Mouse (Mus musculus) v-Abl transformed pro-B cells (cell line): ENCODE results near the gene Pigl.
"Not testable (repeated sequence)": the region's sequence is repeated elsewhere in the genome, so short reads cannot be mapped to it uniquely, and the experiment has no call there.

Experiments
- in situ Hi-C, 2 experiments: fragments of 400-800 bp; cut with MboI; formaldehyde crosslinking; loops; one replicate each; pipeline ENCODE4 v1.15.1; 2025; ENCODE audit not compliant: unreplicated experiment in 2 of 2

Pigl gene

DNA sequence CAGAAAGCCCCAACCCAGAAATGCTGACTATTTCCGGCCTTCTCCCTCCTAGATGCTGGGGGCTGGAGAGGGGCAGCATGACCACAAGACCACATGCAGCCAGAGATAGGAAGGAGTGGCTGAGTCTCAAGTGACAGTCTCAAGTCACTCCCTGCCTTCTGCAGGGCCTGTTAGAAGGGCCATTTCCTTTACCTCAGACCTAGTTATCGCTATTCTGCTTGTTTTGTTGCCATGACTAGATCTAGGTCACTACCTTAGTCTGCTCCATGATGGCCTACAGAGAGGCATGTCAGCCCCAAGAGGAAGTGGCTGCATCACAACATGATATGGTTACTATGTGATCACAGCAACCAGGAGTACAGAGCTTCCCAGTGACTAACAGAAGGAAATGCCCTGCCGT, 8.3 kb downstream of the Pigl start:
- in situ Hi-C loops = no loop called here

DNA sequence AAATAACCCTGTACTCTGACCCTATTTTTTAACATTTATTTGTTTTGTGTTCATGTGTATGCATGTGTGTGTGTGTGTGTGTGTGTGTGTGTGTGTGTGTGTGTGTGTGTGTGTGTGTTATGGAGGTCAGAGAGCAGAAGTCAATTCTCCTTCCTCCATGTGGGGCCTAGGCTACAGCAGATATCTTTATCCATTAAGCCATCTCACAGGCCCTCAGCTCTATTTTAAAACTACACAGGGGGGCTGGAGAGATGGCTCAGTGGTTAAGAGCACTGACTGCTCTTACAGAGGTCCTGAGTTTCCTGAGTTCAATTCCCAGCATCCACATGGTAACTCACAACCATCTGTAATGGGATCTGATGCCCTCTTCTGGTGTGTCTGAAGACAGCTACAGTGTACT, 9.0 kb downstream of the Pigl start:
- in situ Hi-C loops = not testable (repeated sequence)

DNA sequence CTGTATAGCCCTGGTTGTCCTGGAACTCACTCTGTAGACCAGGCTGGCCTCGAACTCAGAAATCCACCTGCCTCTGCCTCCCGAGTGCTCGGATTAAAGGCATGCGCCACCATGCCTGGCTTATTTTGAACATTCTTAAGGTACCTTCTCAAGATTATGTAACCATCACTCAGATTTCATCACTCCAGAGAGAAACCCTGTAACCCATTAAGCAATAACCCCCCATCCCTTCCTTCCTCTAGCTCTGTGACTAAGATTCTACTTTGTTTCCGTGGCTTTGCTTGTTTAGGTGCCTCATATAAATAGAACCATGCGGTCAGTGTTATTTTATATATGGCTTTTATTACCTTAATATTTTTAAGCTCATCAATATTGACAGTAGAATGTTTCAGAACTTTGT, 12.2 kb downstream of the Pigl start:
- in situ Hi-C loops = no loop called here

- in situ Hi-C loops = no loop called here
Observed at GRCm38 (mm10) chr11:62473516-62473915, 15.3 kb downstream of the Pigl start.

GRCm38 (mm10) chr11:62476156-62476555, 17.9 kb downstream of the Pigl start:
- in situ Hi-C loops = no loop called here

DNA sequence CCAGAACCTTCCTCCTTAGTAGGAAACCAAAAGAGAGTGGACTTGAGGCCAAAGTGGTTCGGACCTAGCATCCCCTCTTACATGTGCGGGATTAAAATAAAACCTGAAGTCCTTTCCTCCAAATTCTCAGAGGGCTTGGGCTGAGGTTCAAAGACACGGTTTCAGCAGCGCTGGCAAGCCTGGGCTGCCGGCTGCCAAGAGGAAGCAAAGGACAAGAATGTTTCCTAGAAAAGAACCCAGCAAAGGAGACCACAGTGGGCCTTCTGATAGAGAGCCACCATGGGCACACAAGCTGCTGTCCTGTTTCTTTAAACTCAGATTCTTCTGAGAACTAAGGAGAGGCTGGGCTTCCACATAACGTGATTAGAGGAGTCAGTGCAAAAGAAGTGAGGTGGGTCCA, 20.7 kb downstream of the Pigl start:
- in situ Hi-C loops = no loop called here

DNA sequence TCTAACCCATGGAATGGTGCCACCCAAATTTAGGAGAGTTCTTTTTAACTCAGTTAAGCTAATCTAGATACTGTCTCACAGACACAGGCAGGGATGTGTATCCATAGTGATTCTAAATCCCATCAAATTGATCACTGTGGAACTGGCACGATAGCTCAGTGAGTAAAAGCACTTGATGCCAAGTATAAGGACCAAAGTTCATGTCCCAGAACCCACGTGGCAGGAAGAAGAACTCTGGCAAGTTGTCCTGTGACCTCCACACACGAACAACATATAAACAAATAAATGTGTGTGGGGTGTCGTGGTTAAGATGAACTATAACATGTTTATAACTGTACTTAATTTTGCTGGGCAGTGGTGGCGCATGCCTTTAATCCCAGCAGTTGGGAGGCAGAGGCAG, 21.3 kb downstream of the Pigl start:
- in situ Hi-C loops = no loop called here

GRCm38 (mm10) chr11:62486949-62487348, 28.7 kb downstream of the Pigl start:
- in situ Hi-C loops = no loop called here

DNA sequence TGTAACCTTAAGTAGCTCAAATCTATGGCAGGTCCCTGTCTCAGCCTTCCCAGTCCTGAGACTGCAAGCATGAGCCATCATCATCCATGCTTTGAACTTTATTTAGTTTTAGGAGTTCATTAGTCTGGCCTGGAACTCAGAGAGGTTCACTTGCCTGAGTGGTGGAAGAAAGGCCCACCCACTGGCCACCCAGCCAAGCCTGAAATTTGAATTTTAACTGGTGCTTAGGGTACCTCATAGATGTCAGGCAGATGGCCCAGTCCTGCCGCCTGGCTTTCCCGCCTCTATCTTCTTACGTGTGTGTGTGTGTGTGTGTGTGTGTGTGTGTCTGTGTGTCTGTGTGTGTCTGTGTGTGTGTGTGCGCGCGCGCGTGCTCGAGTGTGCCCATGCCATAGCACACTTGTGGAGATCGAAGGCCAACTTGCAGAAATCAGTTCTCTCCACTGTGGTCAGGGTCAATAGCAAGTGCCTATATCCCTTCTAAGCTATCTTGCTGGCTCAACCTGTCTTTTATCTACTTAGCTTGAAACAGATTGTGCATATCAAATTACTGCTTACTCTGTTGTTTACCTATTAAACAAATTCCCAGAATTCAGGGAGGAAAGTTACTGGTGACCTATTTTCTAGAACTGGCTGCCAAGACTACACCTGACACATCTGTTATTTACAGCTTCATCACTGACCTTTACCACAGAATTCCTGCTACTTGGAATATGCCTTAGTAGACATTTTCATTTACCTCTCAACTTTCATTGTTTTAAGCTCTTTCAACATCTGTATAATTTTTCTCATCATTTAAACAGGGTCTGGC, 29.5 kb downstream of the Pigl start:
- in situ Hi-C loops = no loop called here

DNA sequence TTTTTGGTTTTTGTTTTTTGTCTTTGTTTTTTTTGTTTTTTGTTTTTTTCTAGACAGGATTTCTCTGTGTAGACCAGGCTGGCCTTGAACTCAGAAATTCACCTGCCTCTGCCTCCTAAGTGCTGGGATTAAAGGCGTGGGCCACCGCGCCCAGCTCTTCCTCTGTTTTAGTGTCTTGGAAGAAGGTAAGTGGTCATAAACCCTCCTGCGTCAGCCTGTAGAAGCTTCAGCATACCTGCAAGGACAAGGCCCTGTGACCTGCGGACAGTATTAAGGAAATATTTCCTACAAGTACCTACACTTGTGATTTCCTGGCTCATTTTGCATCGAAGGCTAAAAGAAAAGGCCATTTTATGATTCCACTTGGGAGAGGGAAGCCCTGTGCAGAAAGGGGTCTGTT, 35.4 kb downstream of the Pigl start:
- in situ Hi-C loops = loop anchor here in 1 of 2 experiments (10.0 kb wide), 1 partner anchor 181 kb away; no protein-coding TSS in a partner anchor

DNA sequence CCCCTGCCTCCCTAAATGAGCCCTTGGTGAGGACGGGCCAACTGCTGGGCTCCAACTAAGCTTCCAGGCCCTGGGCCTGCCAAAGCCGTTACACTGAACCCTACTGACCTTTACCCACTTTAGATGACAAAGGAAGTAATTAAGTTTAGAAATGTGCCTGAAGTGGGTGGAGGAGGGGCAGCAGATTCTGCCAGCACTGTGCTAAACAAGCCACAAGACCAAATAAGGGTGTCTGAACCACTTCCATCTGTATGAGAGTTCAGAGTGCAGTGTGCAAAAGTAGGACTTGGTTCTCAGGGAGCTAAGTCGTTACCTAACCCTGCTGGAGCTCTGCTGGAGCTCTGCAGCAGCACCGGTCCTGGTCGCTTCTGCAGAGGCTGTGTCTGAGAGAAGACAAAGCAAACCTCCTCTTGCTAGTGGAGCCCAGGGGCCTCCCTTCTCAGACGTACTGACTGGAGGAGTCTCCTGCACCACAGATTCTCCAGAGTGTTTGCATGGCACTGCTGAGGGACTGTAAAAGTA, 36.6 kb downstream of the Pigl start:
- in situ Hi-C loops = loop anchor here in 1 of 2 experiments (5.0 to 10.0 kb wide), 2 partner anchors 98 to 180 kb away; no protein-coding TSS in a partner anchor

GRCm38 (mm10) chr11:62495276-62495801, 37.1 kb downstream of the Pigl start:
- in situ Hi-C loops = loop anchor here in 1 of 2 experiments (5.0 to 10.0 kb wide), 2 partner anchors 98 to 179 kb away; no protein-coding TSS in a partner anchor

- in situ Hi-C loops = loop anchor here in 1 of 2 experiments (5.0 to 10.0 kb wide), 2 partner anchors 99 to 179 kb away; no protein-coding TSS in a partner anchor
Observed at GRCm38 (mm10) chr11:62496151-62496715, 38.0 kb downstream of the Pigl start.

- in situ Hi-C loops = loop anchor here in 1 of 2 experiments (5.0 to 10.0 kb wide), 2 partner anchors 100 to 178 kb away; no protein-coding TSS in a partner anchor
Observed at GRCm38 (mm10) chr11:62497181-62497580, 38.9 kb downstream of the Pigl start.

DNA sequence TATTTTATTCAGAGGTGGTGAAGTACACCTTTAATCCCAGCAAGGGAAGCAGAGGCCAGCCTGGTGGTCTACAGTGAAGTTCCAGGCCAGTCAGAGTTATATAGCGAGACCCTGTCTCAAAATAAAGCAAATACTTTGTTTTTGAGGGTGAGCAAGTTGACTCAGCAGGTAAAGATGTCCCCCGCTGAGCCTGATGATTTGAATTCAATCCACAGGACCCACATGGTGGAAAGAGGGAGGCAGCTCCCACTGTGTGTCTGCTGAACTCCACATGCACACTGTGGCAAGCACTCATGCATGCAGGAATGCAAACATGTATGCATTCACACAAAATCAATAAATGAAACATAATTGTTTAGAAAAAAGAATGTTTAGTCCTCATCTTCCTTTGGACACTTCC, 40.5 kb downstream of the Pigl start:
- in situ Hi-C loops = loop anchor here in 1 of 2 experiments (5.0 to 10.0 kb wide), 2 partner anchors 102 to 176 kb away; no protein-coding TSS in a partner anchor

DNA sequence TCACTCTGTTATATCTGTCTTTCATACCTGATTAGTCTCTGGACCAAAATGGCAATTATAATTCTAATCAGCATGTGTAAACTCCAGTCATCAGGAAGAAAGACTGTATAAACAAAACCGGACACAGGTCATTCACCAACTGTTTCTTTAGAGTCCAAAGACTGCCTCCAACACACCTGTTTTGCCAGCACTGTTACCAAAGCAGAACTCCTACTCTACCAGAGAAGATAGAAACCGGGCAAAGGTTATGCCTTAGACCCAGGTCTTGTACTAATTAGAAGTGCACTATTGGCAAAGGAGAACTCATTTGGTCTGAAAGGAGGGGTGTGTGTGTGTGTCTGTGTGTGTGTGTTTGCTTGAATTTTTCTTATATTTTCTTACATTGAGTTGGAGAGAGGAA, 42.3 kb downstream of the Pigl start:
- in situ Hi-C loops = no loop called here

GRCm38 (mm10) chr11:62507683-62508082, 49.4 kb downstream of the Pigl start:
- in situ Hi-C loops = no loop called here

GRCm38 (mm10) chr11:62508365-62508764, 50.1 kb downstream of the Pigl start:
- in situ Hi-C loops = not testable (repeated sequence)

DNA sequence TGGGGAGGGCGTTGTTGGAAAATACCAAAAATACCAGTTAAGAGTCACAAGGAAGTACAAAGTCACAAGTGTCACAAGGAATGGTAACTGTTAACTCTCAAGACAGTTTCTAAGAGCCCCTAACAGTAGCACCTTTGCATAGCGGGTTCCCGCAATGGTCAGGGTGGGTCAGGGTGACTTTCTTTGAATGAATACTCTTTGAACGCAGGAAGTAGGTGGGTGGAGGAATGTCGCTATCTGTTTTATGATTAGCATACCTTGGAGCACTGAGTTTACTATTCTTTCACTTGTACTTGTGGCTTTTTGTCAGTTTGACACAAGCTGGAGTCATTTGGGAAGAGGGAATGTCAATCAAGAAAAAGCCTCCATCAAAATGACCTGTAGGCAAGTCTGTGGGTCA, 50.6 kb downstream of the Pigl start:
- in situ Hi-C loops = not testable (repeated sequence)

- in situ Hi-C loops = no loop called here
Observed at GRCm38 (mm10) chr11:62509571-62509970, 51.3 kb downstream of the Pigl start.

DNA sequence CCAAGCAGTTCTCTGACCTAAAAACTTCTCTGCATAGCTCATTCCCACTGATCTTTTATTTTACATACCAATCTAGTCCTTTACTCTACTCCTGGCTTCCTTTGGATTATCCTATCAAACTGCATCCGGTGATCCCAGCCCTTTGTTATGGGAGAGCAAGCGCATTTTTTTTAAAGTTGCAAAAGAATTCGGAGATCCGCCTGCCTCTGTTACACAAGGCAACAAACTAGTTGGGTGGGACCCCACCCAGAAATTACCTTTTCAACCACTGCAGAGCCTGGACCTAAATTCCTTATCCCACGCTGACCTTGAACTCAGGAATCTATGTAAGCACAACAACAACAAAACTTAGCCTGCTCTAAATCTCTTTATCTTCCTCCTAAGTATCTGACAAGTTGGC, 52.7 kb downstream of the Pigl start:
- in situ Hi-C loops = no loop called here
